Mouse (Mus musculus) cortical plate, adult 2 months (tissue): ENCODE measurements at regions not wholly inside any gene's neighbourhood (a gene's known extent, or its start where the extent isn't known, plus 50 kb on each side); places are given as distances from the start of the nearest gene placed in this dataset.

Experiments used
- CTCF ChIP-seq: fragments of 200-500 bp; IDR thresholded peaks from 2 replicates; pipeline ENCODE4 v1.5.1; 2011; ENCODE audit warnings: mild to moderate bottlenecking, control low read depth, low read length; ENCODE audit not compliant: insufficient read depth; ENCODE audit errors: extremely low read depth
- POLR2A ChIP-seq: fragments of 200-500 bp; IDR thresholded peaks from 2 replicates; pipeline ENCODE4 v1.6.1; 2011; ENCODE audit warnings: mild to moderate bottlenecking, low read length, control low read depth; ENCODE audit not compliant: insufficient read depth; ENCODE audit errors: extremely low read depth

- TF ChIP-seq POLR2A (no peak), CTCF (no peak)
Measured at GRCm38 (mm10) chr11:112667311-112667710, 114.7 kb upstream of the Sox9 start.
